Mouse (Mus musculus) ovary, postnatal 10 days (tissue): Measurements from ENCODE around the gene Lrch1.

Experiments used
- DNase-seq: peaks from one replicate; pipeline ENCODE4 v3.0.0; 2022; ENCODE audit warnings: low spot score

The Lrch1 gene

GRCm38 (mm10) chr14:74723541-74723940 is 224.1 kb downstream of the Lrch1 start:
- no peak for DNase-seq

GRCm38 (mm10) chr14:74709054-74709453 is 238.6 kb downstream of the Lrch1 start:
- no peak for DNase-seq
